Mouse (Mus musculus) effector memory CD4-positive, alpha-beta T cell, adult 7 months (primary cell): Measurements from ENCODE around the gene Ttc6. TPM values are rescaled to one million over a fixed set of nuclear protein-coding genes. Genes with fewer than 3 reads are reported as not detected.

ENCODE experiments used
- polyA plus RNA-seq: library from polyadenylated mRNA; unstranded; fragments of 100-300 nt; shearing (Covaris generic); gene quantifications from one replicate; pipeline ENCODE4 v1.2.1, GENCODE M21; 2017

The Ttc6 gene
- polyA plus RNA-seq: 0.18 TPM

DNA sequence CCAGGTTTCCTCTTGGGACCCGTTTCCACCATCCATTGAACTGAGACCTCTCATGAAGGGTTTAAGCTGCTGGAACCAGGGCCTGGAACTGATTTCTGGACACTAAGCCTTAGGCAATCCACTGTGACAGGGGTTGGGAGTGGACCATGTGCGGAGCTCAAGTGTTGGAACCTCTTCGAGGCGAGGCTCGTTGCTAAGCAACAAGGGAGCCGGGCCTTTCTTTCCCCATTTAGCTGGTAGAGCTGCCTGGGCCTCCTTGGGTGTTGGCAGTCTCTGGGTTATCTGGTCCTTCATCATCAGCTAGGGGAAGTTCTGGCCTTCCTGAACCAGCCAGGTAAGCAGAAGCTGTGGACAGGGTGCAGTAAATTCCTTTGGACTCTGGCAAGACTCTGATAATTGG, at the start of gene Ttc6:
Gene Ttc6 (plus strand): TSS at position 205 of the 400 bp plus-strand sequence.

DNA sequence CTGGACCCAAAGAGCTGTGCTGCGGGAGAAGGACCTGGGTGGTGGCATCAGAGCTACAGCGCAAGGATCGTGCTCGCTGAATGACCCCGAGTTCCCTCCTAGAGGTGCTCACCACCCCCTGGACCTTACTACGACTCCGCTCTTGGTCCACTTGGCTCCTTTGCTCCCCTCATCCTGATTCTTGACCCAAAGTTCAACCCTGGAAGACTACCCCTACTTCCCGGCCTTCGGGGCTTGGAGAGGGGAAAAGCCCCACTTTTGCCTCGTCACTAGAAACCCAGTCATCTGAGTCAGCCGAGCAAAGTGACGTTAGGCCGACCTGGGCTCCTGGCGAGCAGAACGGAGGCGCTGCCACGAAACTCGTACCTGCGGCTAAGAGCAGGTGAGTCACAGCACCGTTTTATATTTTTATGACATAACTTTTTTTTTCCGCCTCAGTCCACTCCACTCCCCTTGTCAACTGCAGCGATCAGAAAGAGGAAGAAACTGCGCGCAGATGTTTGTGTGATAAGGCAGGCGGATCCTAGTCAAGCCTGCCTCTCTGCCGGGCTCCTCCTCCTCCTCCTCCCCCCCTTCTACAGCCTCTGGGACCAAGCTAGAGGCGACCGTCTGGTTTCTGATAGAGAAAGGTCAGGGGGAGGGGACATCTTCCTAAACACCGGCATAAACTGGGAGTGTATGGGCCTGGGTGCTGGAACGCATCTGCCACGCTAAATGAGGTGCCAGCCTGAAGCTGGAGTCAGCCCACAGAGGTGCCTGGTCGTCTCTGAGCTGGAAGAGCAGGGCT, 17.3 kb upstream of the Ttc6 start, which contains the start of gene Foxa1:
Gene Foxa1 (minus strand): TSS at position 502 of the 787 bp plus-strand sequence.

Other genes with a start within 250 kb of the Ttc6 start
- 0.51 TPM for gene Foxa1, start 17.2 kb upstream of the Ttc6 start, polyA plus RNA-seq